Mouse (Mus musculus) cerebellum, adult 18-20 months (tissue): ENCODE data around the gene Gcnt7.

Experiments
- DNase-seq, 2 experiments: peaks; one replicate each; pipeline ENCODE4 v3.0.0; 2021

The Gcnt7 gene

DNA sequence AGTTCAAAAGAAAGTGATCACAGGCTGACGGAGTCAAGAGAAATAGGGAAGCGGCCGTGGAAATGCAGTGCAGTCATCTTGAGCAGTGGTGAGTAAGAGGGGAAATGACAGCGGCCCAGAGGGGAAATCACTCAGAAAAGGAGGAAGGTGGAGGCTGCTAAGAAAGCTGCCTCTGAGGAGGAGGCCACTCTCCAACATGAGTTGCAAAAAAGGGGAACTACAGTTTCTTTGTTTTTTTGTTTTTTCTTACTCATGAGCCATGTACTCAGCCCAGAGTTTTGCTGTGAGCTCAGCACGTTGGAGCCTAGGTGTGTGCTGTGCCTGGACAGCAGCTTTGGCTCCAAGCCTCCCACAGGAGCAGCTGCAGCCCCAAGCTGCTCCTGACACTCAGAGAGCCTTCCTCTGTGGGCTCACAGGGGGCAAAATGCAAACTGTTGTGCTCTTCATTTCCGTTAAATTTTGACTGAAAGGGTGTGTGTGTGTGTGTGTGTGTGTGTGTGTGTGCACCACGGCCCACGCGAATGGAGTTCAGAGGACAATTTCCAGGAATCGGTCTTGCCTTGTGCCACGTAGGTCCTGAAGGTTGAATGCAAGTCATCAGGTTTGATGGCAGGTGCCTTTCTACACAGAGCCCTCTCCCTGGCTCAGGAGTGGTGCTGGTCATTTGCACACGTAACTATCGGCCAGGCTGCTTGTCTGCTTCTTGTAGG is 57.1 kb downstream of the Gcnt7 start:
- DNase-seq = no peak
